Mouse (Mus musculus) adrenal gland (tissue): ENCODE measurements around the gene Acot8.

Source experiments
- intact Hi-C: fragments of 180-260 bp; cut with DNase I; formaldehyde crosslinking; loops from one replicate; pipeline ENCODE4 v1.15.1; 2025
- long read RNA-seq, 2 experiments: library from polyadenylated mRNA; unstranded; transcript quantifications; one replicate each; pipeline ENCODE4 v2.0.0; 2020; ENCODE audit warnings: borderline replicate concordance in 1 of 2; ENCODE audit not compliant: insufficient replicate concordance in 1 of 2

The Acot8 gene
- long read RNA-seq, experiment 1, transcript Acot8-202 (6 exons, 1,152 nt) = major isoform, 10 of 12 reads
- long read RNA-seq, experiment 1, partial matches to known transcripts = 1 of 12 reads
- long read RNA-seq, experiment 1, other reads (novel, unspliced or antisense) = 1 of 12 reads
- long read RNA-seq, experiment 2, transcript Acot8-202 (6 exons, 1,152 nt) = major isoform, 21 of 28 reads
- long read RNA-seq, experiment 2, partial matches to known transcripts = 3 of 28 reads
- long read RNA-seq, experiment 2, other reads (novel, unspliced or antisense) = 3 of 28 reads

DNA sequence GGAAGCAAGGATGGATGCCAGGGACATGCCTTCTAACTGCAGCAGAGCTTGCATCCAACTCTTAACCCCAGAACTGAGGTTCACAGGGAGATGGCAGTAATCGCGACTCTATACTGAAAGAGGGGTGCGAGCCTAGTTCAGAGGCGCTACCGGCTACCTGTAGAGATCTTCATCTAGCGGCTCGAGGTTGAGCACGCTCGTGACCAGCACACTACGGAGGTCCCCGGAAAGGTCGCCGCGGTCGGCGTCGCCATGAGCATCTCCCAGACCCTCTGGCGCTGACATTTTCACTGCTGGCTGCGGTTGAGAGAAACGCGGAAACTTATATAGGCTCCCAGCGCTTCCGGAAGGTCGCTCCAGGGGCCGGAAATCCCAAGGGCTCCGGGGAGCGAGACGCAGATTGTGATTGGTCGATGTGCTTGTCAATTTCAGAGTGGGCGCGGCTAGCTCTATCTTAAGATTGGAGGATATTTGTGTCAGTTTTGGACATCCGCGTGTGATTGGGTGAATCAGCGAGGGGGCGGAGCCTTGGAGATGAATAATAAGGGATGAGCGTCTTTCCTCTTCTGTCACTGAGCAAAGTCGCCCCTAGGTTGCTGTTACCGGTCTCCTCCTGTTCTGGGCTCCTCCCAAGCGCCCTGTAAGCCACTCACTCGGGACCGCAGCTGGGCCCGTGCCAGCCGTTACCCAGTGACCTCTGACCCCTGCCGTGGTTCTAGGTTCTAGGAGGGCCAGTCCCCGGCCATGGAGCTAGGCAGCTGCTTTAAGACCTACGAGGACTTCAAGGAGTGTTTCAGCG lies at the start of gene Acot8, which contains the start of gene Zswim3:
Gene Acot8 (minus strand): TSS at position 350 of the 799 bp plus-strand sequence.
Gene Zswim3 (plus strand): TSS at position 566 of the 799 bp plus-strand sequence.
- intact Hi-C loops = no loop called here

- intact Hi-C loops = no loop called here
Observed at GRCm38 (mm10) chr2:164850061-164850460, 45.4 kb upstream of the Acot8 start.

DNA sequence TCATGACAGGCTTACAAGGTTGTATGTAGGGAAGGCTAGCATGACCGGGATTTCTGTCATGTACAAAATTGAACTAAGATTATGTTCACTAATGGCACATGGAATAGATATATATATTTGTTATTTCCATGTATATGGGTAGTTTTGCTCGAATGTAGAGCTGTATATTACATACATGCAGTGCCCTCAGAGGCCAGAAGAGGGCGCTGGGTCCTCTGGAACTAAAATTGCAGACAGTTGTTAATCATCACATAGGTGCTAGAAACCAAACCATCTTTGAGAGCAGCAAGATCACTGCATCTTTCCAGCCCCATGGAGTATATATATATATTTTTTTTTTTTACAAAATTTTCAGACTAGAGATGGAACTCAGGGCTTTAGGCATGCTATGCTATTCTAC lies 41.1 kb upstream of the Acot8 start:
- intact Hi-C loops = no loop called here

GRCm38 (mm10) chr2:164835164-164835563 lies 30.5 kb upstream of the Acot8 start:
- intact Hi-C loops = no loop called here

DNA sequence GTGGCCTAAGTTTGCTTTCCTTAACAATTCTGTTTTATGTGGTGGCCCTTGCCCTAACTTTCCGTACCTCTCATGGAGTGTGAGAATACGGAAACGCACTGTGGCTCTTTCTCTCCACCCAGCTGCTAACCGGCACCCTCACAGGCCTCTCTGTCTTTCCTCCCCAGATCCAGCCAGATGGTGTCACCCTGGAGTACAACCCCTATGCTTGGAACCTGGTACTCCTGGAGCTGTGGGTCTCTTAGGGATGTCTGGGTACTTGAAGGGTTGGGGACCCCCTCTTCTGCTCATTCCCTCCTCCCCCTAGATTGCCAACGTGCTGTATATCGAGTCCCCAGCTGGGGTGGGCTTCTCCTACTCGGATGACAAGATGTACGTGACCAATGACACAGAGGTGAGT lies 29.8 kb upstream of the Acot8 start:
- intact Hi-C loops = loop anchor here (5.0 kb wide), 2 partner anchors 38 to 63 kb away; no protein-coding TSS in a partner anchor

GRCm38 (mm10) chr2:164833314-164833959 lies 28.8 kb upstream of the Acot8 start, which contains the start of gene Neurl2:
Gene Neurl2, minus strand, starts transcription at chr2:164833456.
- intact Hi-C loops = loop anchor here (5.0 kb wide), 2 partner anchors 39 to 64 kb away; no protein-coding TSS in a partner anchor

GRCm38 (mm10) chr2:164832748-164833301 lies 28.1 kb upstream of the Acot8 start, which contains the start of gene Ctsa:
Gene Ctsa, plus strand, starts transcription at chr2:164832873.
- intact Hi-C loops = loop anchor here (5.0 kb wide), 2 partner anchors 39 to 64 kb away; no protein-coding TSS in a partner anchor

DNA sequence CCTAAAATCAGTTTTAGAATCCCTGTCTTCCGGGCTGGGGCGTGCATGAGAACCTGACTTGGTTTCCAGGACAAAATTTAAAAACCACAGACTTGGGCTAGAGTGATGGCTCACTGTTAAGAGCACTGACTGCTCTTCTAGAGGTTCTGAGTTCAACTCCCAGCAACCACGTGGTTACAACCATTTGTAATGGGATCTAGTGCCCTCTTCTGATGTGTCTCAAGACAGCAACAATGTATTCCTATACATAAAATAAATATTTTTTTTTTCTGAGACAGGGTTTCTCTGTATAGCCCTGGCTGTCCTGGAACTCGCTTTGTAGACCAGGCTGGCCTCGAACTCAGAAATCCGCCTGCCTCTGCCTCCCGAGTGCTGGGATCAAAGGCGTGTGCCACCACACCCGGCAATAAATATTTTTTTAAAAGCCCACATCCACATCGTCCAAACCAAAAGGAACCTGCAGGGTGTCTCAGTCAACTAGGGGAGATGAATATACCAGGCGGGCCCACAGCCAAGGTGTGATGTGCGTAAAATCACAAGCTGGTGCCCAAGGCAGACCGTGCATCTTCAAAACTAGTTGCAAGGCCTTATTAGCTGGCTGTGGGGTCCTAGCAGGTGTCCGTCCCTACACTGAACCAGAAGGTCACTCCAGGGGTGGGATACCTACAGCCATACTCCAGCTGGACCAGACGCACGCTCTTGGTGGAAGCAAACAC lies 27.5 kb upstream of the Acot8 start:
- intact Hi-C loops = loop anchor here (5.0 kb wide), 2 partner anchors 40 to 65 kb away; no protein-coding TSS in a partner anchor

DNA sequence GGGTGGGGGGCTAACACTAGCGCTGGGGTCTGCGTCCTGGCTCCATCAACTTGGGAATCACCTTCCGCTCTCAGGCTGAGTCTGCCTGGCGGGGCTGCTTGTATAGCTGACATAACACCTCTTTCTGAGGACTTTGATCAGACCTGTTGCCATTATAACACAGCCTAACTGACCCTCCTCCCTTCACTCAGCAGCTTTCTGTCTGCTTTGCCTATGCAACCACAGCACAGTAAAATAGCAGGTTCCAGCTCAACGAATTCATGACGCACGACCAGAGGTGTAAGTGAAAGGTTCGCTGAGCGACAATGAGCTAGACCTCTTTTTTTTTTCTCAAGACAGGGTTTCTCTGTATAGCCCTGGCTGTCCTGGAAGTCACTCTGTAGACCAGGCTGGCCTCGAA lies 26.3 kb upstream of the Acot8 start:
- intact Hi-C loops = loop anchor here (5.0 kb wide), 2 partner anchors 41 to 66 kb away; no protein-coding TSS in a partner anchor

DNA sequence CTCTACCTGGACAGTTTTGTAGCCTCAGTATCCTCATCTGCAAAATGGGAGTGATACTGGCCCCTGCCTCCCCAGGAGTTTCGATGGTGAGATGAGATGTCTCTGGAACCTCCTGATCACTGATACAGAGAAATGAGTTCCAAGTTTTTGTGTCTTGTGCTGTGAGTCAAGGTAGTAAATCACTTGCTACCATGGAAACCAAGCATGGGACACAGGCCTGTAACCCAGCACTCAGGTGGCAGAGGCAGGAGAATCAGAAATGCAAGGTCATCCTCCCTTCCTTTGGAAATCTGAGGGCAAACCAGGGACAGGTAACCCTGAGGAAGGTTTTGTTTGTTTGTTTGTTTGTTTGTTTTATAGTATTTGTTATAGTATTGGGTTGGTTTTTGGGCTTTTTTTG lies 24.4 kb upstream of the Acot8 start:
- intact Hi-C loops = no loop called here

DNA sequence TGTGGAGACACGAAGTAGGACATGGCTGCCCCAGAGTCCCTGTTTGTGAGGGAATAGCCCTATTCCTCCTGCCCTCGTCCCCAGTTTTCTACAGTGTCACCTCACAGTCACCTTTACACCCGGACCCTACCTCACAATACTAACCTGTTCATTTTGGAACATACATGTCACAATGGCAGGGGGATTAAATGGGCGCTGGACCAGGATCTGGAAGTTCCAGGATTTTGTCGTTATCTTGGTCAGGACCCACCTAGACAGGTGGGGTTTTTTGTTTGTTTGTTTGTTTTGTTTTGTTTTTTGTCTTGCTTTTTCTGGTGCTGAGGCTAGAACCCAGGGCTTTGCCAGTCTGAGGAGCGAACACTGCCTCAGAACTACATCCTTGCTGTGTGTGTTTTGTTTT lies 23.8 kb upstream of the Acot8 start, which contains the start of gene Spata25:
Gene Spata25 (minus strand): TSS at position 101 of the 400 bp plus-strand sequence.
- intact Hi-C loops = no loop called here

- intact Hi-C loops = no loop called here
Observed at GRCm38 (mm10) chr2:164827146-164827850, 22.6 kb upstream of the Acot8 start.

- intact Hi-C loops = no loop called here
Observed at GRCm38 (mm10) chr2:164825521-164825920, 20.8 kb upstream of the Acot8 start.

GRCm38 (mm10) chr2:164823969-164824368 lies 19.3 kb upstream of the Acot8 start:
- intact Hi-C loops = no loop called here

DNA sequence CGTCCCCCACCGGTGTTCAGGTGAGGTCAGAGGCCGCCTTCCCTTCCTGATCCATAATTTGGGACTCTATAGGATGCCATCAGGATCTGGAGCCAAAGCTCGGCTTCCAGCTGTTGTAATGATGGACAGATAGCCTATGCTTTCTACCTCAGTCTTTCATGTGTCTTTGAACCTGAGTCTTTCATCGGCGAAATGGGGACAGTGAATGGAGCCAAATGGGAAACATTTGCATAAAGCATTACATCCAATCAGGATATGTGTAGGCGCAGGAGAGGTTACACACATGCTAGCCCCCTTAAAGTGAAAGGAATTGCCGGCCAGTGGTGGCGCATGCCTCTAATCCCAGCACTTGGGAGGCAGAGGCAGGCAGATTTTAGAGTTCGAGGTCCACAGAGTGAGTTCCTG lies 18.5 kb upstream of the Acot8 start:
- intact Hi-C loops = no loop called here

- intact Hi-C loops = no loop called here
Observed at GRCm38 (mm10) chr2:164822636-164823165, 18.0 kb upstream of the Acot8 start, which contains the start of gene Zswim1. Gene Zswim1, plus strand, starts transcription at chr2:164822686.

GRCm38 (mm10) chr2:164821060-164821459 lies 16.4 kb upstream of the Acot8 start:
- intact Hi-C loops = no loop called here

DNA sequence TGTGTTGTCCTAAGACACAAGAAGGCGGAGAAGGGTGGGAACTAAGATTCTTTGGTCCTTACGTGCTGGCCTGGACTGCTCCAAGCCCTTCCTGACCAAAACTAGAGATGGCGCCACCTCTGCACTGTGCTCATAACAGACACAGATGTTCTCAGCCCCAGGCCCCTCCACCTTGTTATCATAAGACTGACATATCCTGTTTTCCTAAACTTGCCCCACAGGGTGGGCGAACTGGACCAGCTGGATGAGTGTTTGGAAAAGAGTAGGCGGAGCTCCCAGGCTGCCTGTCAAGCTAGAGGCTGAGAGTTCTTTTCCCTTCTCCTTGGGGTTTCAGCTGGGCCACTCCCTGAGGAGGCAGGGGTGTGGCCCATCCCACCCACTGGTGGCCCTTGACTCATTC lies 13.0 kb upstream of the Acot8 start:
- intact Hi-C loops = no loop called here

GRCm38 (mm10) chr2:164817206-164817605 lies 12.5 kb upstream of the Acot8 start:
- intact Hi-C loops = no loop called here
